Mouse (Mus musculus) heart, embryonic 14.5 days (tissue): ENCODE measurements around the gene Laptm4a. TPM values are rescaled to one million over a fixed set of nuclear protein-coding genes. Genes with fewer than 3 reads are reported as not detected.

Source experiments
- ATAC-seq: fragments of 200-750 bp; cut with Nextera tagmentation; 2 replicates; pipeline ENCODE4 v1.8.0; 2017; ENCODE audit warnings: low read depth, moderate TSS enrichment; ENCODE audit not compliant: insufficient number of reproducible peaks, insufficient read depth, low FRiP score
- H3K27ac ChIP-seq, 2 experiments: fragments of 200-500 bp in 1 of 2; fragments of 300-500 bp in 1 of 2; sonication (generic) in 1 of 2; replicated peaks in 1 of 2; 2 replicates each; pipeline ENCODE4 v1.5.1; 2012 to 2014; ENCODE audit warnings: low read depth in 2 of 2, low read length in 2 of 2, control low read depth in 1 of 2, mild to moderate bottlenecking in 1 of 2, mixed read lengths in 1 of 2; ENCODE audit not compliant: control insufficient read depth in 1 of 2, insufficient read depth in 1 of 2
- H3K27me3 ChIP-seq: fragments of 300-500 bp; sonication (generic); 2 replicates; pipeline ENCODE4 v1.6.1; 2014; ENCODE audit warnings: mild to moderate bottlenecking, low read length, control low read depth; ENCODE audit not compliant: control insufficient read depth, insufficient read depth
- H3K36me3 ChIP-seq: fragments of 300-500 bp; sonication (generic); 2 replicates; pipeline ENCODE4 v1.6.1; 2014; ENCODE audit warnings: mild to moderate bottlenecking, control low read depth, low read length, mixed read lengths; ENCODE audit not compliant: control insufficient read depth, insufficient read depth
- H3K4me1 ChIP-seq, 2 experiments: fragments of 200-500 bp in 1 of 2; fragments of 300-500 bp in 1 of 2; sonication (generic) in 1 of 2; 2 replicates each; pipeline ENCODE4 v1.6.1; 2012 to 2014; ENCODE audit warnings: low read length in 2 of 2, control low read depth in 1 of 2, mixed read lengths in 1 of 2; ENCODE audit not compliant: control insufficient read depth in 2 of 2, insufficient read depth in 2 of 2
- H3K4me2 ChIP-seq: fragments of 300-500 bp; sonication (generic); 2 replicates; pipeline ENCODE4 v1.6.1; 2014; ENCODE audit warnings: mild to moderate bottlenecking, low read length
- H3K4me3 ChIP-seq, 2 experiments: fragments of 200-500 bp in 1 of 2; fragments of 300-500 bp in 1 of 2; sonication (generic) in 1 of 2; 2 replicates each; pipeline ENCODE4 v1.5.1; 2012 to 2014; ENCODE audit warnings: low read length in 2 of 2, mild to moderate bottlenecking in 2 of 2, control low read depth in 1 of 2, low read depth in 1 of 2, moderate library complexity in 1 of 2; ENCODE audit not compliant: control insufficient read depth in 1 of 2, insufficient read depth in 1 of 2
- H3K9ac ChIP-seq: fragments of 300-500 bp; sonication (generic); 2 replicates; pipeline ENCODE4 v1.6.1; 2014; ENCODE audit warnings: mild to moderate bottlenecking, low read length
- H3K9me3 ChIP-seq: fragments of 300-500 bp; sonication (generic); 2 replicates; pipeline ENCODE4 v1.6.1; 2016; ENCODE audit warnings: low read length, control low read depth; ENCODE audit not compliant: control insufficient read depth
- WGBS: fragments of 180-500 bp; shearing (Covaris S2); extraction: QIAGEN DNeasy Blood & Tissue Kit; methylation state at CpG from one replicate; pipeline ENCODE4 v1.1.7; 2014; 5-methylcytosine and 5-hydroxymethylcytosine counted together
- polyA plus RNA-seq: library from polyadenylated mRNA; unstranded; fragments of >200 nt; fragmentation: Nextera tagmentation; extraction: Ambion mirVana; gene quantifications from 2 replicates; pipeline ENCODE4 v1.2.1, GENCODE M21; 2014

Laptm4a gene
- polyA plus RNA-seq, 1 experiment from 2014 or later = 225 TPM

DNA sequence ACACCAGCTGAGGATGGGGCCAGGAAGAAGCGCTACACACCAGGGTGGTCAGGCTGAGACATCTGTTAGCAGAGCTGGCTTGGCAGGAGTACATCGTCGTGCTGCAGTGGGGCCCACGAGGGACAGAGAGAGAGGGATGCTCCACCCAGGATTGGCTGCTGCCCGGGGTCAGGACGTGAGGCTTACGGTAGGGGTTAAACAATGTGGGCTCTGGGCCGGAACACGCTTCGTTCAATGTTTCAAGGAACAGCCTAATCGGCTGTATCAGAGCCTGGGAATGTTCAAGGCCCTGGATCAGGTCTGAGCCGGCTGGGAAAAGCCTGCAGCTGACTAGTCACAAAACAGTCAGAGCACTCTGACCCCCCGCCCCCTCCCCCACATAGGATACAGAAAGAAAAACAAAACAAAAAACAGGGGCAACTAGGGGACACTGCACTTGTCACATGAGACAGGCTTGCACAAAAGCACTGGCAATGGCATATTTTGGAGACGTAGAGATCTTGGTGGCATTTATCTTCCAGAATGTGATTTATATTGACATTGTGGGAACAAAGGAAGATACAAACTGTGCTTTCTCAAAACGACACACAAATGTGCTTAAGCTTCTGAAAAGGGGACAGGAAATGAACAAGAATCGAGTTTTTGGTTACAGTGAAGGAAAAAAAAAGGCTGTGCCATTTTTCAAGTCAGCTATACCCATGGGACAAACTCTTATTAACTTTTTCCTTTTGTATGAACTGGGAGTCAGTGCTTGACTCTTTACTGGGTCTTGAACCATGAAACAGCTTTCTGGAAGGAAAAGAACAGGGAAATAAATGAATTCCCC is 8.4 kb upstream of the Laptm4a start:
- Histone ChIP-seq H3K9ac (peak overlapping the region; percentile 47; the same call in 1 of the 2 replicates), H3K27ac (peak overlapping the region in 1 of 2 experiments; percentile 35; a peak in 2 of 4 replicates), H3K4me2 (peak overlapping the region; percentile 29; the same call in 1 of the 2 replicates), H3K4me3 (no peak overlapping the region), H3K27me3 (no peaks in the 10 kb centered on the region), H3K4me1 (peaks cover 14 to 30% of the 10 kb centered on the region in 2 experiments), H3K9me3 (no peaks in the 10 kb centered on the region), H3K36me3 (no peaks in the 10 kb centered on the region)
- 21% methylated on average over 16 of the region's 16 CpGs for WGBS
- ATAC-seq = peak; percentile 41; the same call in 1 of the 2 replicates

GRCm38 (mm10) chr12:8913701-8914340 is 7.6 kb upstream of the Laptm4a start:
- no peak overlapping the region for H3K4me3 ChIP-seq
- no peaks in the 10 kb centered on the region for H3K27me3 ChIP-seq
- peaks cover 14 to 30% of the 10 kb centered on the region in 2 experiments for H3K4me1 ChIP-seq
- H3K9ac ChIP-seq = no peak overlapping the region
- peak overlapping the region in 1 of 2 experiments; percentile 35; a peak in 2 of 4 replicates for H3K27ac ChIP-seq
- no peaks in the 10 kb centered on the region for H3K9me3 ChIP-seq
- ATAC-seq = no peak
- WGBS = 71% methylated on average over 9 of the region's 9 CpGs
- H3K36me3 ChIP-seq = no peaks in the 10 kb centered on the region
- H3K4me2 ChIP-seq = no peak overlapping the region

DNA sequence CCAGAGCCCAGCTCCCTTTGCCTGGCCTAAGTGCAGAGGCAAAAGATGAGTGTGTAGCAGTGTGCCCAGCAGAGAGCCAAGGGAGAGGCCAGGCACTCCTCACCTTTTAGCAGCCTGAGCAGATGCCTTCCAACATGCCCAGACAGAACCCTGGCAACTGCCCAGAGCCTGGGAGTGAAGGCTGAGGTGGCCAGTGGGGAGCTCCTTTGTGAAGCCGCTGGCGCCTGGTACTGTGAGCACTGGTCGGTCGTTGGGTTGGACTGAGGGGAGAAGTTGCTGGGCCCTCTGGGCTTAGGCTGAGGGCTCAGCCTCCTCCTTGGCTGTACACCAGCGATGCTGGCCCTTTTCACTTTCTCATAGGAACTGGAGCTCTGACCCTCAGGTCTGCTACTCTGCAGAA is 5.1 kb upstream of the Laptm4a start:
- H3K9me3 ChIP-seq = no peaks in the 10 kb centered on the region
- H3K27ac ChIP-seq = 0 out of 4 replicates have a peak overlapping the region, but pooled peaks of 1 of the 2 experiments have one; percentile 24
- 0 out of 2 replicates have a peak overlapping the region, but pooled peaks have one; percentile 31 for H3K9ac ChIP-seq
- WGBS = 52% methylated on average over 5 of the region's 5 CpGs
- H3K36me3 ChIP-seq = no peaks in the 10 kb centered on the region
- no peak overlapping the region for H3K4me2 ChIP-seq
- H3K27me3 ChIP-seq = no peaks in the 10 kb centered on the region
- H3K4me1 ChIP-seq = peaks cover 14 to 30% of the 10 kb centered on the region in 2 experiments
- no peak overlapping the region for H3K4me3 ChIP-seq
- peak; percentile 41; the same call in 1 of the 2 replicates for ATAC-seq

DNA sequence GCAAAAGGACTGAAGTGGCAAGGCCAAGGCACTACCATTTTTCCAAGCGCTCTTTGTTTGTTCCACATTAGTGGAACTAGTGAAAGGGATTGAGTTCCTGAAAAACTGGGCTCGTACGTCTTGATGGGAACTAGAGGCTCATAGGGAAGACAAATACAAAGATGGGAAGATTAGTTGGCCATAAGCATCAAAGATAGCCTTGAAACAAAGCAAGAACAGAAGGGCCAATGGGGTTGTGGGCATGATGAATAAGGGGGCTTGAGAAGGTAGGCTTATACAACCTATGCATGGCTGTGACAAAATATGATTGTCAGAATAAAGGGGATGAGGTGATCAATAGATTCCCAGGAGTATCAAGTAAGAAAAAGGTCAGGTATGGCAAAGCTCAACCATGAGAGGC is 2.2 kb upstream of the Laptm4a start:
- Histone ChIP-seq H3K9ac (no peak overlapping the region), H3K9me3 (no peaks in the 10 kb centered on the region), H3K4me2 (no peak overlapping the region), H3K36me3 (peaks cover 2% of the 10 kb centered on the region; the same call in 1 of the 2 replicates), H3K27me3 (no peaks in the 10 kb centered on the region), H3K4me1 (peaks cover 6 to 18% of the 10 kb centered on the region in 2 experiments), H3K4me3 (no peak overlapping the region), H3K27ac (no peak overlapping the region)
- ATAC-seq = no peak
- 89% methylated on average over 3 of the region's 3 CpGs for WGBS

DNA sequence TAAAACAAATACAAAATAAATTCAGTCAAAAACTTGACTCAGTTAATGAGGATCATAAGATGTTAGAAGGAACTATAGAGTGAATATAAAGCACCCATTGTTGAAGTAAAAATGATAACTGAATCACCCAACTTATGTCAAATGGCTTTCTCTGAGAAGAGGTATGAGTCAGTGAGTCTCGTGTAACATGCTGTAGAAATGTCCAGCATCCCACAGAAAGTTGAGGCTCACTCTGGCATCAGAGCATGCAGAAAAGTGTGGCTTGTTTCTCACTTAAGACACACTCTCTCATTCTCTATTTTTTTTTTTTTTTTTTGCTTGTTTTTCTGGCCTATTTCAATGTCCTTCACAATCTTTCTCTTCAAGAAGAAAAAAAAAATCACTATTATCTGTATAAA is 469 bp upstream of the Laptm4a start:
- H3K27me3 ChIP-seq = no peaks in the 10 kb centered on the region
- ATAC-seq = no peak
- peak overlapping the region in 1 of 2 experiments; percentile 86; a peak in 3 of 4 replicates for H3K4me3 ChIP-seq
- 11% methylated on average over 1 of the region's 1 CpGs for WGBS
- H3K9ac ChIP-seq = peak overlapping the region; percentile 84
- H3K36me3 ChIP-seq = peaks cover 12% of the 10 kb centered on the region
- peak overlapping the region; percentile 64 for H3K4me2 ChIP-seq
- peaks cover 6 to 24% of the 10 kb centered on the region in 2 experiments for H3K4me1 ChIP-seq
- H3K27ac ChIP-seq = peak overlapping the region; percentile 98 to 100
- H3K9me3 ChIP-seq = no peaks in the 10 kb centered on the region

DNA sequence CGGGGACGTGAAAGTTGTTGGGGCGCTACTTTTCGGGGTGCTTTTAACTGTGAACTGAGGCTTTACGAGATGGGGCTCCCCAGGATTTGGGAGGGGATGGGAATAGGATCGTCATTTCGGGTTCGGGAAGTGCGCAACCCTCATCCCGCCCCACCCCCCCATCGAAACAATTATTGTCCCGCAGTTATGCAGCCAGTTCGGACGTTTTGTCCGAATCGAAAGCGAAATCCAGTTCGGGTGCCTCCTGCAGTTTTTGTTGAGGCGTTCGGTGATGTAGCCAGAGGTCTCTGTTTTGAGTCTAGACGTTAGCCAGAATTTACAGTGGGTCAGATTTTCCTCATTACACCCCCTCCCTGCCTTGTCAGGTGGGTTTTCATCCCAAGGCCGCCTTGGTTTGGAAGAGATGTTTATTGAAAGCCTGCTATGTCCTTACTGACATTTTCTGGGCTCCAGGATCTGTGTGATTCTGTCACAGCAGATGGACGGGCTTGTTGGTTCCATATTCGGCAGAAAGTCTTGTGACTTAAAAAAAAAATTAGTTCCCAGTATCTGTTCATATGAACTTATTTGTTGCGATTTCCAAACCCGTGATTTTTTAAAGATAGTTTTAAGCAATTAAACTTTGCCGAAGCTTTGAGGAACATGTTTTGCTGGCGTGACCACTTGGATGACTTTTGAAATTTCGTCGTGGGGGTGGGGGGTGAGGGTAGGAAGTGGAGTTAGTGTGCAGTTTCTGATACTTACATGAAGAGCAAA is 1.1 kb downstream of the Laptm4a start:
- Histone ChIP-seq H3K27me3 (no peaks in the 10 kb centered on the region), H3K9ac (peak overlapping the region; percentile 84), H3K4me2 (peak overlapping the region; percentile 91), H3K27ac (peak overlapping the region; percentile 98 to 99), H3K9me3 (no peaks in the 10 kb centered on the region), H3K4me1 (peaks cover 3 to 25% of the 10 kb centered on the region in 2 experiments; a peak in 3 of 4 replicates), H3K36me3 (peaks cover 17% of the 10 kb centered on the region), H3K4me3 (peak overlapping the region; percentile 86 to 91)
- WGBS = 2% methylated on average over 30 of the region's 30 CpGs
- ATAC-seq = no peak

DNA sequence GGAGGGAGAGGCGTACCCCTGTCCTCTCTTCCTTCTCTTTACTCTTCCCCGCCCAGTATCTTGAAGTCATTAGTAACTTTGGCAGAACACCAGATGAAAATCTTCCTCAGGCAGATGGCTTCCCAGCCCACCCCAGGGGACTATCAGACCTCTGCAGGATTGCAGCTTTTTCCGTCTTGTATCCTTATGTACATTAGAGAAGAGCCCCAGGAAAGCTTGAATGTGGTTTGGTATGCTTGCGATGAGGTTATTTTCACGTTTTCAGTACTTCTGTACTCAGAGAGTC is 1.6 kb downstream of the Laptm4a start:
- Histone ChIP-seq H3K27ac (peak overlapping the region; percentile 98 to 99; a peak in 2 of 4 replicates), H3K9ac (peak overlapping the region; percentile 84), H3K9me3 (no peaks in the 10 kb centered on the region), H3K4me2 (peak overlapping the region; percentile 91), H3K4me1 (peaks cover 3 to 29% of the 10 kb centered on the region in 2 experiments), H3K27me3 (no peaks in the 10 kb centered on the region), H3K36me3 (peaks cover 17% of the 10 kb centered on the region), H3K4me3 (peak overlapping the region; percentile 86 to 91)
- no peak for ATAC-seq
- 18% methylated on average over 5 of the region's 5 CpGs for WGBS
